Mouse (Mus musculus): ENCODE results near the gene Grn. TPM values are rescaled to one million over a fixed set of nuclear protein-coding genes. Genes with fewer than 3 reads are reported as not detected.

The Grn gene
- polyA plus RNA-seq, 2 experiments, result 118 to 120 TPM

- Histone ChIP-seq H3K36me3 (ENCODE audit: control insufficient read depth, insufficient read depth, low read length) (no peaks in the 10 kb centered on the region), H3K27ac (replicated peaks; ENCODE audit: low read depth, low read length) (no peak overlapping the region), H3K9me3 (ENCODE audit: control insufficient read depth, low read length) (no peaks in the 10 kb centered on the region), H3K4me1 (ENCODE audit: control insufficient read depth, insufficient read depth, low read length) (peaks cover 5% of the 10 kb centered on the region), H3K27me3 (ENCODE audit: control insufficient read depth, insufficient read depth, low read length) (no peaks in the 10 kb centered on the region), H3K4me2 (replicated peaks; ENCODE audit: low read depth, low read length, severe bottlenecking) (no peak overlapping the region), H3K4me3 (replicated peaks; ENCODE audit: low read length) (no peak overlapping the region), H3K9ac (ENCODE audit: low read depth, low read length, severe bottlenecking) (no peak overlapping the region)
- DNase-seq (ENCODE audit: low spot score), result no peak
- 63% methylated on average over 16 of the region's 16 CpGs for WGBS
- no peak for TF ChIP-seq POLR2A (IDR thresholded peaks at IDR 0.05; ENCODE audit: borderline replicate concordance, extremely low read depth, insufficient read depth, insufficient read length)
- no peak for ATAC-seq (ENCODE audit: low FRiP score, low read depth)
Observed at GRCm38 (mm10) chr11:102460541-102460940, 30.4 kb downstream of the Grn start.

- Histone ChIP-seq H3K36me3 (ENCODE audit: control insufficient read depth, insufficient read depth, low read length) (no peaks in the 10 kb centered on the region), H3K4me3 (replicated peaks; ENCODE audit: low read length) (no peak overlapping the region), H3K27ac (replicated peaks; ENCODE audit: low read depth, low read length) (no peak overlapping the region), H3K4me2 (replicated peaks; ENCODE audit: low read depth, low read length, severe bottlenecking) (no peak overlapping the region), H3K9me3 (ENCODE audit: control insufficient read depth, low read length) (no peaks in the 10 kb centered on the region), H3K4me1 (ENCODE audit: control insufficient read depth, insufficient read depth, low read length) (peaks cover 11% of the 10 kb centered on the region), H3K27me3 (ENCODE audit: control insufficient read depth, insufficient read depth, low read length) (no peaks in the 10 kb centered on the region), H3K9ac (ENCODE audit: low read depth, low read length, severe bottlenecking) (no peak overlapping the region)
- ATAC-seq (ENCODE audit: low FRiP score, low read depth) (no peak), DNase-seq (ENCODE audit: low spot score) (no peak)
- TF ChIP-seq POLR2A (IDR thresholded peaks at IDR 0.05; ENCODE audit: borderline replicate concordance, extremely low read depth, insufficient read depth, insufficient read length), result no peak
- 78% methylated on average over 3 of the region's 3 CpGs for WGBS
Observed at GRCm38 (mm10) chr11:102461764-102462163, 31.6 kb downstream of the Grn start.

GRCm38 (mm10) chr11:102464901-102465300, 34.8 kb downstream of the Grn start:
- ATAC-seq (ENCODE audit: low FRiP score, low read depth) (no peak), DNase-seq (ENCODE audit: low spot score) (no peak)
- Histone ChIP-seq H3K4me2 (replicated peaks; ENCODE audit: low read depth, low read length, severe bottlenecking) (no peak overlapping the region), H3K9me3 (ENCODE audit: control insufficient read depth, low read length) (no peaks in the 10 kb centered on the region), H3K27me3 (ENCODE audit: control insufficient read depth, insufficient read depth, low read length) (no peaks in the 10 kb centered on the region), H3K4me3 (replicated peaks; ENCODE audit: low read length) (no peak overlapping the region), H3K27ac (replicated peaks; ENCODE audit: low read depth, low read length) (no peak overlapping the region), H3K9ac (ENCODE audit: low read depth, low read length, severe bottlenecking) (no peak overlapping the region), H3K36me3 (ENCODE audit: control insufficient read depth, insufficient read depth, low read length) (no peaks in the 10 kb centered on the region), H3K4me1 (ENCODE audit: control insufficient read depth, insufficient read depth, low read length) (peaks cover 18% of the 10 kb centered on the region)
- 97% methylated on average over 6 of the region's 6 CpGs for WGBS
- no peak for TF ChIP-seq POLR2A (IDR thresholded peaks at IDR 0.05; ENCODE audit: borderline replicate concordance, extremely low read depth, insufficient read depth, insufficient read length)

- no peaks in the 10 kb centered on the region for H3K27me3 ChIP-seq (ENCODE audit: control insufficient read depth, insufficient read depth, low read length)
- peak overlapping the region; percentile 91; the same call in 1 of the 2 replicates for H3K4me2 ChIP-seq (replicated peaks; ENCODE audit: low read depth, low read length, severe bottlenecking)
- peak overlapping the region; percentile 38; the same call in 1 of the 2 replicates for H3K27ac ChIP-seq (replicated peaks; ENCODE audit: low read depth, low read length)
- no peaks in the 10 kb centered on the region for H3K36me3 ChIP-seq (ENCODE audit: control insufficient read depth, insufficient read depth, low read length)
- peak overlapping the region; percentile 28; the same call in 1 of the 2 replicates for H3K9ac ChIP-seq (ENCODE audit: low read depth, low read length, severe bottlenecking)
- DNase-seq (ENCODE audit: low spot score) (peak; percentile 71), ATAC-seq (ENCODE audit: low FRiP score, low read depth) (no peak)
- peaks cover 18% of the 10 kb centered on the region for H3K4me1 ChIP-seq (ENCODE audit: control insufficient read depth, insufficient read depth, low read length)
- no peaks in the 10 kb centered on the region for H3K9me3 ChIP-seq (ENCODE audit: control insufficient read depth, low read length)
- no peak for TF ChIP-seq POLR2A (IDR thresholded peaks at IDR 0.05; ENCODE audit: borderline replicate concordance, extremely low read depth, insufficient read depth, insufficient read length)
- 9% methylated on average over 26 of the region's 26 CpGs for WGBS
- no peak overlapping the region; the same call in 1 of the 2 replicates for H3K4me3 ChIP-seq (replicated peaks; ENCODE audit: low read length)
Observed at GRCm38 (mm10) chr11:102465713-102466436, 35.8 kb downstream of the Grn start.

- DNase-seq (ENCODE audit: low spot score) (peak; percentile 97), ATAC-seq (ENCODE audit: low FRiP score, low read depth) (peak; percentile 95)
- under 1% methylated on average over 34 of the region's 37 CpGs for WGBS
- Histone ChIP-seq H3K27ac (replicated peaks; ENCODE audit: low read depth, low read length) (peak overlapping the region; percentile 46; the same call in 1 of the 2 replicates), H3K4me1 (ENCODE audit: control insufficient read depth, insufficient read depth, low read length) (peaks cover 18% of the 10 kb centered on the region), H3K4me3 (replicated peaks; ENCODE audit: low read length) (peak overlapping the region; percentile 48), H3K9me3 (ENCODE audit: control insufficient read depth, low read length) (no peaks in the 10 kb centered on the region), H3K36me3 (ENCODE audit: control insufficient read depth, insufficient read depth, low read length) (no peaks in the 10 kb centered on the region), H3K4me2 (replicated peaks; ENCODE audit: low read depth, low read length, severe bottlenecking) (peak overlapping the region; percentile 91), H3K9ac (ENCODE audit: low read depth, low read length, severe bottlenecking) (peak overlapping the region; percentile 50), H3K27me3 (ENCODE audit: control insufficient read depth, insufficient read depth, low read length) (no peaks in the 10 kb centered on the region)
- no peak for TF ChIP-seq POLR2A (IDR thresholded peaks at IDR 0.05; ENCODE audit: borderline replicate concordance, extremely low read depth, insufficient read depth, insufficient read length)
Observed at GRCm38 (mm10) chr11:102467041-102467631, 37.0 kb downstream of the Grn start.
